In the genomic region with DNA sequence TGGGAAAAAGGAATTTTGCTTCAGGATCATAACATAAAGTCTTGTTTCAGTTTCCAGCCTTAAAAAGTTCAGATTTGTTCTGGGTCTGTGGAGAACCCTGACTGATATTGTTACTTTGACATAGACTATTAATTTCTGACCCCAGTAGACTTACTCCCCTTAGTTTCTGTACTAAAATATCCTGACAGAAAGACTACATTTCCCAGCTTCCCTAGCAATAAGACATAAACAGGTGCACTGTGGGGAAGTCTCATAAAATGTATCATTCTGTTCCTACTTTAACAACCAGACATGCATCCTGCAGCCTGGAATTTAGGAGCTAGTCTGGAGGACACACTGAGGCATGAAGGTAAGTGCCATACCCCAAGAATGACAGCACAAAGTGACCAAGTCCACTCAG, we compare ENCODE assay signal across 30 mouse cellular contexts.
"Had no signal": no experiment of that assay in that cellular context is flagged by ENCODE, and none has a peak within 500 bp of the region (broad histone marks: within the 10 kb centered on the region; RNA-seq: fewer than 3 reads in every experiment).

No protein-coding gene starts in this region.

- DNase-seq: heart, postnatal 10 days; heart, postnatal 14 days; heart, postnatal 36 days; heart, postnatal 4 days; kidney, adult 11 months; kidney, adult 18-20 months; kidney, adult 2 months; kidney, adult 8-10 months; kidney, adult 9 months; kidney, postnatal 10 days; kidney, postnatal 14 days; kidney, postnatal 25 days; kidney, postnatal 36 days; kidney, postnatal 4 days; layer of hippocampus, adult 9-11 months; layer of hippocampus, postnatal 36 days had no signal

- H3K9ac ChIP-seq: heart, embryonic 12.5 days; heart, embryonic 13.5 days; heart, embryonic 15.5 days; hindbrain, embryonic 12.5 days; hindbrain, embryonic 13.5 days; hindbrain, embryonic 14.5 days; hindbrain, embryonic 15.5 days; intestine, embryonic 15.5 days; kidney, embryonic 15.5 days had no signal

- H3K9me3 ChIP-seq: heart, embryonic 10.5 days; heart, embryonic 13.5 days; heart, embryonic 15.5 days; hindbrain, embryonic 10.5 days; hindbrain, embryonic 12.5 days; hindbrain, embryonic 13.5 days; hindbrain, embryonic 15.5 days; intestine, embryonic 15.5 days; kidney, embryonic 15.5 days had no signal

- H3K4me1 ChIP-seq: heart, embryonic 10.5 days; heart, embryonic 12.5 days; heart, embryonic 13.5 days; heart, embryonic 15.5 days; hindbrain, embryonic 10.5 days; hindbrain, embryonic 12.5 days; hindbrain, embryonic 13.5 days; hindbrain, embryonic 15.5 days; intestine, embryonic 15.5 days had no signal

- H3K27me3 ChIP-seq: heart, embryonic 12.5 days; heart, embryonic 13.5 days; heart, embryonic 15.5 days; hindbrain, embryonic 12.5 days; hindbrain, embryonic 13.5 days; hindbrain, embryonic 15.5 days; intestine, embryonic 15.5 days; kidney, embryonic 15.5 days had no signal

- H3K36me3 ChIP-seq: heart, embryonic 10.5 days; heart, embryonic 12.5 days; heart, embryonic 13.5 days; heart, embryonic 15.5 days; hindbrain, embryonic 10.5 days; hindbrain, embryonic 12.5 days; hindbrain, embryonic 13.5 days; hindbrain, embryonic 15.5 days; intestine, embryonic 15.5 days; kidney, embryonic 15.5 days had no signal

- H3K4me3 ChIP-seq: heart, embryonic 10.5 days; heart, embryonic 12.5 days; heart, embryonic 13.5 days; heart, embryonic 15.5 days; hindbrain, embryonic 10.5 days; hindbrain, embryonic 12.5 days; hindbrain, embryonic 13.5 days; hindbrain, embryonic 15.5 days; intestine, embryonic 15.5 days; kidney, embryonic 15.5 days; layer of hippocampus, adult 2 months had no signal

- H3K27ac ChIP-seq: heart, embryonic 10.5 days; heart, embryonic 13.5 days; heart, embryonic 15.5 days; hindbrain, embryonic 10.5 days; hindbrain, embryonic 12.5 days; hindbrain, embryonic 13.5 days; hindbrain, embryonic 14.5 days; hindbrain, embryonic 15.5 days; hindbrain, postnatal 0 days; intestine, embryonic 15.5 days; kidney, embryonic 15.5 days; kidney, postnatal 0 days; layer of hippocampus, adult 2 months had no signal
